Mouse (Mus musculus): Measurements from ENCODE around the gene Pcdh7. TPM values are rescaled to one million over a fixed set of nuclear protein-coding genes. Genes with fewer than 3 reads are reported as not detected.

Pcdh7 gene
- polyA plus RNA-seq, 1 experiment from 2014 or later = 3.8 TPM

DNA sequence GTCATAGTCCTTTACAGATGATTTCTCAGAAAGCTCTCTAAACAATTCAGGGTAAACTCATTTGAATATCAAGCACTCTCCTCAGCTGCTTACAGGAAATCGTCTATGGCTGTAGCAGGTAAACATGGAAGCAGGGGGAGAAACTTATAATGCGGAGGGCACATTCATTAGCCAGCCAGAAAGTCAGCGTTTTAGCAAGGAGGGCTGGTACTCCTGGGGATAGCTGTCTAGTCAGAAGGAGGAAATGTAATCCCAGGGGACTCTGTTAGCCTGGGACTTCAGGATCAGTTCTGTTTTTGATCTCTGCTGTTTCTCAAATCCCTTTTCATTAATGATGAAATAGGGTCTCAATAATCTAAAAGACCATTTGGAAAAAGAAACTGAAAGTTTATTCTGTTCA is 47.6 kb downstream of the Pcdh7 start:
- Histone ChIP-seq H3K27me3 (replicated peaks; ENCODE audit: control insufficient read depth, insufficient read depth, low read length) (no peaks in the 10 kb centered on the region), H3K9ac (ENCODE audit: low read depth, low read length) (no peak overlapping the region), H3K4me1 (ENCODE audit: control insufficient read depth, insufficient read depth, low read length) (no peaks in the 10 kb centered on the region), H3K9me3 (ENCODE audit: control insufficient read depth, low read length) (no peaks in the 10 kb centered on the region), H3K27ac (ENCODE audit: low read length) (no peak overlapping the region), H3K4me3 (ENCODE audit: low read length) (no peak overlapping the region), H3K36me3 (ENCODE audit: control insufficient read depth, insufficient read depth, low read length) (no peaks in the 10 kb centered on the region), H3K4me2 (ENCODE audit: low read depth, low read length) (no peak overlapping the region)
- WGBS = 41% methylated on average over 3 of the region's 3 CpGs
- ATAC-seq = no peak

DNA sequence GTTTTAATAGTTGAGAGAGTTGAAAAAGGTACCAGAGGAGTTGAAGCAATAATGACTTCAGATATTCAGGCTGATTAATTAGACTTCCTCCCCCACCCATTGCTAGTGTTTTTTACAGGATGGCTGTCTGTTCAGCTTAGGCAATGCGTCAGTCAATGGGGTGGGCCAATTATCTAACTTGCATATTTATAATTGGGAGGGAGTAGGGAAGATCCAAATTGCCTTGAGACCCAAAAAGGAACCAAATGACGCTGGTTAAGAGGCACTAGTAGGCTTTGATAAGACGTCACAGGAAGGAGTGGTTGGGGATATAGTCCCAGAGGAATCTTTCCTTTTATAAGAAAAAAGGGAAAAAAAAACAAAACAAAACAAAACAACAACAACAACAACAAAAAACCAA is 49.6 kb downstream of the Pcdh7 start:
- Histone ChIP-seq H3K4me3 (ENCODE audit: low read length) (no peak overlapping the region), H3K27ac (ENCODE audit: low read length) (no peak overlapping the region), H3K9me3 (ENCODE audit: control insufficient read depth, low read length) (no peaks in the 10 kb centered on the region), H3K27me3 (replicated peaks; ENCODE audit: control insufficient read depth, insufficient read depth, low read length) (no peaks in the 10 kb centered on the region), H3K4me1 (ENCODE audit: control insufficient read depth, insufficient read depth, low read length) (no peaks in the 10 kb centered on the region), H3K9ac (ENCODE audit: low read depth, low read length) (no peak overlapping the region), H3K36me3 (ENCODE audit: control insufficient read depth, insufficient read depth, low read length) (no peaks in the 10 kb centered on the region), H3K4me2 (ENCODE audit: low read depth, low read length) (no peak overlapping the region)
- ATAC-seq = no peak
- 77% methylated on average over 3 of the region's 3 CpGs for WGBS

DNA sequence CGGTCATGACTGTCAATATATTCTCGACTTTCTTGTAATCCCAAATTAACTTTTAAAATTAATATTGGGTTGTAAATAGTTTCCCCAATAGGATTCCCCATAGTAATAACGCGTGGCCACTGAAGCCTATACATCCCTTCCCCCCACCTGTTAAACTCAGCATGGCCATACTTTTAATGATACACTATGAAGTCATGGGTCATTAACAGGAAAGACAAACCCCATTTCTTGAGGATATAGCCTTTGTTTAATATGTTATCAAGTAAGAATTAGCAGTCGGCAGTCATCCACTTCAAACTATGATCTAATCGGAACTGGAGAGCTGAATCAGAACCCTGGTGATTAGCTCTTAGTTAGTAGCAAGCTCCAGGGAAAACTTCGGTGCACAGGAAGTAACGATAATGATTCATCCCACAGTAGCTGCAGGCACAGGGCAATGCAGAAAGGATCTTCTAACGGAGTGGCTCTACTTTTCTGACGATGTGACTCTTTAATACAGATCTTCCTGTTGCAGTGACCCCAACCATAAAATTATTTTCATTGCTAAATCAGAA is 50.8 kb downstream of the Pcdh7 start:
- no peak overlapping the region for H3K4me2 ChIP-seq (ENCODE audit: low read depth, low read length)
- H3K9ac ChIP-seq (ENCODE audit: low read depth, low read length) = no peak overlapping the region
- no peak for ATAC-seq
- H3K36me3 ChIP-seq (ENCODE audit: control insufficient read depth, insufficient read depth, low read length) = no peaks in the 10 kb centered on the region
- H3K9me3 ChIP-seq (ENCODE audit: control insufficient read depth, low read length) = no peaks in the 10 kb centered on the region
- 74% methylated on average over 10 of the region's 10 CpGs for WGBS
- no peak overlapping the region for H3K4me3 ChIP-seq (ENCODE audit: low read length)
- H3K27me3 ChIP-seq (replicated peaks; ENCODE audit: control insufficient read depth, insufficient read depth, low read length) = no peaks in the 10 kb centered on the region
- H3K27ac ChIP-seq (ENCODE audit: low read length) = no peak overlapping the region
- H3K4me1 ChIP-seq (ENCODE audit: control insufficient read depth, insufficient read depth, low read length) = no peaks in the 10 kb centered on the region

DNA sequence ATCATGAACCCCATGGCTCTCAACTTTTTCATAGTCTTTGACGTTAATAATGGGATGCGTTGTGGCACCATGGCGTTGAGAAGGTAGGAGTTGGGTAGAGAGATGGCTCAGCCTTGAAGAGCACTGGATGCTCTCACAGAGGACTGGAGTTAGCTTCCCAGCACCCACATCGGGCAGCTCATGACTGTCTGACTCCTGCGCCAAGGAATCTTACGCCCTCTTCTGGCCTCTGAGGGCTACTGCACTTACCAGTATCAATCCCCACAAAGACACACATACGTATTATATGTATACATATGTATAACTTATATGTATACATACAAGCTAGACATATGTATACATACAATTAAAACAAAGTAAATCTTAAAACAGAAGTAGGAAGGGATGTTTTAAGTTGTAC is 51.9 kb downstream of the Pcdh7 start:
- H3K4me3 ChIP-seq (ENCODE audit: low read length) = no peak overlapping the region
- no peak overlapping the region for H3K9ac ChIP-seq (ENCODE audit: low read depth, low read length)
- no peak overlapping the region for H3K4me2 ChIP-seq (ENCODE audit: low read depth, low read length)
- WGBS = 93% methylated on average over 7 of the region's 7 CpGs
- ATAC-seq = no peak
- no peak overlapping the region for H3K27ac ChIP-seq (ENCODE audit: low read length)
- H3K36me3 ChIP-seq (ENCODE audit: control insufficient read depth, insufficient read depth, low read length) = no peaks in the 10 kb centered on the region
- H3K9me3 ChIP-seq (ENCODE audit: control insufficient read depth, low read length) = no peaks in the 10 kb centered on the region
- no peaks in the 10 kb centered on the region for H3K27me3 ChIP-seq (replicated peaks; ENCODE audit: control insufficient read depth, insufficient read depth, low read length)
- no peaks in the 10 kb centered on the region for H3K4me1 ChIP-seq (ENCODE audit: control insufficient read depth, insufficient read depth, low read length)

DNA sequence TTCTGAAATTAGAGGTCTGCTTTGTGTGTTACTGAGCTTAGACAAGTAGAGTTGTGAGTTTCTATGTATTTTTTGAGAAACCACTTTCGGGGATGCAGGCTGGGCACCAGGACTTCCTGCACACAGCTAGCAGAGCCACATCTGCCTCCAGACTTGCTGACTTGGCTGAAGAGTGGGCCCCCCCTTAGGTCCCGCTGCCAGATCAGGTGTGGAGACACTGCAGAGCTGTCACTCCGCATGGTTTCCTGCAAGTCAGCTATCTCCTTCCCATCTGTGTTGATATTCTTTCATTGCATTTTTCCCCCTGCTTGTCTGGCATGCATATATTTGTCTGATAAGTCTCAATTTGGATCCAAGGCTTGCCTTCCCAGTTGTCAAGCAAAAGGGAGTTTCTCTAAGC is 52.6 kb downstream of the Pcdh7 start:
- H3K9me3 ChIP-seq (ENCODE audit: control insufficient read depth, low read length) = no peaks in the 10 kb centered on the region
- no peaks in the 10 kb centered on the region for H3K36me3 ChIP-seq (ENCODE audit: control insufficient read depth, insufficient read depth, low read length)
- no peaks in the 10 kb centered on the region for H3K27me3 ChIP-seq (replicated peaks; ENCODE audit: control insufficient read depth, insufficient read depth, low read length)
- H3K4me2 ChIP-seq (ENCODE audit: low read depth, low read length) = no peak overlapping the region
- H3K27ac ChIP-seq (ENCODE audit: low read length) = no peak overlapping the region
- ATAC-seq = no peak
- no peak overlapping the region for H3K9ac ChIP-seq (ENCODE audit: low read depth, low read length)
- H3K4me3 ChIP-seq (ENCODE audit: low read length) = no peak overlapping the region
- 68% methylated on average over 3 of the region's 3 CpGs for WGBS
- H3K4me1 ChIP-seq (ENCODE audit: control insufficient read depth, insufficient read depth, low read length) = no peaks in the 10 kb centered on the region

DNA sequence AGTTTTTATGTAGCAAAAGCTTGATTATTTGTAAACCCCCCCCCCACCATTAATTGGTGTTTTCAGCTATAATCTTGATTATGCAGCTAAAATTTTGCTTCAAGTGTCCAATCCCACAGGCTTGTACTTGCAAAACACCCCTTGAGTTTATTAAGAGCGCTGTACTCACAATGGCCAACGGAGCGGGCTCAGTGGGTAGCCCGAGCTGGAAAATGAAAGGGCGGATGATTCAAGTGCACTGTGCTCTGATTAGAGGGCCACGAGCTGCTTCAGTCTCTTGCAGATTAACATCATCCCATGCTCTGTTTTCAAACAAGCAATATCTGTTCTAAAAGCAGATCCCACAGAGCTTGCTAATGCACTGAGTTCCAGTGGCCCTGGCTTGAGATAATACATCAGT is 53.4 kb downstream of the Pcdh7 start:
- Histone ChIP-seq H3K27ac (ENCODE audit: low read length) (no peak overlapping the region), H3K27me3 (replicated peaks; ENCODE audit: control insufficient read depth, insufficient read depth, low read length) (no peaks in the 10 kb centered on the region), H3K9ac (ENCODE audit: low read depth, low read length) (no peak overlapping the region), H3K4me1 (ENCODE audit: control insufficient read depth, insufficient read depth, low read length) (no peaks in the 10 kb centered on the region), H3K9me3 (ENCODE audit: control insufficient read depth, low read length) (no peaks in the 10 kb centered on the region), H3K4me2 (ENCODE audit: low read depth, low read length) (no peak overlapping the region), H3K36me3 (ENCODE audit: control insufficient read depth, insufficient read depth, low read length) (no peaks in the 10 kb centered on the region), H3K4me3 (ENCODE audit: low read length) (no peak overlapping the region)
- ATAC-seq = no peak
- WGBS = 83% methylated on average over 6 of the region's 6 CpGs

DNA sequence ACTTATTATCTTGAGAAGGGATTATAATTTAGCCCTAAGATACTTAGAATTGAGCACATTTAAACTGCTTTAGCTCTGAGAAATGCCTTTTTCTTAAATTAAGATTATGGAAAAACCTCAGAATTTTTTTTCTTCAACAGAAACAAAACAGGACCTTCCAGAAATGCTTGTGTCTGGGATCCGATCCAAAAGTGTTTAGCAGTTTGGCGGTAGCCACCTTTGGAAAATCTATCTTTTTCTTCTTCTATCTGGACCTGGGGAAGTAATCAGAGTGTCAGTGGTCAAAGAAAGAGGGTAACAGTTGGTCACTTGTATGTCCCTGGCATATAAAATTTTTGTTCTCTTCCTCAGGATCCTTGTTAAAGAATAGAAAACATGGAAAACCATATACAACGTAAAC is 54.9 kb downstream of the Pcdh7 start:
- 66% methylated on average over 3 of the region's 3 CpGs for WGBS
- Histone ChIP-seq H3K4me3 (ENCODE audit: low read length) (no peak overlapping the region), H3K27ac (ENCODE audit: low read length) (no peak overlapping the region), H3K9me3 (ENCODE audit: control insufficient read depth, low read length) (no peaks in the 10 kb centered on the region), H3K4me1 (ENCODE audit: control insufficient read depth, insufficient read depth, low read length) (no peaks in the 10 kb centered on the region), H3K36me3 (ENCODE audit: control insufficient read depth, insufficient read depth, low read length) (no peaks in the 10 kb centered on the region), H3K27me3 (replicated peaks; ENCODE audit: control insufficient read depth, insufficient read depth, low read length) (no peaks in the 10 kb centered on the region), H3K4me2 (ENCODE audit: low read depth, low read length) (no peak overlapping the region), H3K9ac (ENCODE audit: low read depth, low read length) (no peak overlapping the region)
- ATAC-seq = no peak

DNA sequence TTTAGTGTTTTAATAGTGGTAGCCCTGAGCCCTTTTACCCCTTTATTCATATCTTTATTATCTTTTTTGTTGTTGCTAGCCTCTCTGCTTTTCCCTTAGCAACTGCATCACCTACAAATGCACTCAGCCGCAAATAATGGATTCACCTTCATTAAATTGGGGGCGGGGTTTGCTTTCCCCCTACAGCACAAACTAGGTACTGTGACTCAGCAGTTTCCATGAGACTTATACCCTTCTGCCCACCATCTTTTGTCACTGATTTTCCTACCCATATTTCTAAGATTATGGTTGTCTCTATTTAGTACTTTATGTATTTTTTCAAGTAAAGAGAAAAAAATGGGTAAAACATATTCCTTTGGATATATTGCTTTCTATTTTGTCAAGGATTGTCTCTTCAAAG is 56.7 kb downstream of the Pcdh7 start:
- 90% methylated on average over 2 of the region's 2 CpGs for WGBS

DNA sequence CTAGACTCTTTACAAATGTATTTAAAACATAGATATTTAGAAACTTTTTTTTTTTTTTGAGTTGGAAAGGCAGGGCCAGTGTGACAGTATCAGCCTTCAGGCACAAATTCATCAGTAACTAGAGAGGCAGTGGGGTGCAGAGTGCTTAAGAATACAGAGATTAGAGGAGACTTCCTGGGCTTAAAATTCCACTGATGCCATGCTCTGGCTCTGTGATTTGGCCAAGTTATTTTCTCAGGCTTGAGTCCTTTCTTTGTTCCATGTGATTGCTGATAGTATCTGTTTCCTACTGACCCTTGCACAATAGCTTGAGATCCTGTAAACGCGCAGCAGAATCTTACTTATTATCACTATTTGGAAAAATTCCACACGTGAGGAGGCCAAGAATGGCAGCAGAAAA is 60.3 kb downstream of the Pcdh7 start:
- no peaks in the 10 kb centered on the region for H3K36me3 ChIP-seq (ENCODE audit: control insufficient read depth, insufficient read depth, low read length)
- no peak overlapping the region for H3K4me3 ChIP-seq (ENCODE audit: low read length)
- WGBS = 59% methylated on average over 3 of the region's 3 CpGs
- H3K9ac ChIP-seq (ENCODE audit: low read depth, low read length) = no peak overlapping the region
- no peaks in the 10 kb centered on the region for H3K4me1 ChIP-seq (ENCODE audit: control insufficient read depth, insufficient read depth, low read length)
- no peak for ATAC-seq
- H3K9me3 ChIP-seq (ENCODE audit: control insufficient read depth, low read length) = no peaks in the 10 kb centered on the region
- no peak overlapping the region for H3K27ac ChIP-seq (ENCODE audit: low read length)
- H3K27me3 ChIP-seq (replicated peaks; ENCODE audit: control insufficient read depth, insufficient read depth, low read length) = no peaks in the 10 kb centered on the region
- no peak overlapping the region for H3K4me2 ChIP-seq (ENCODE audit: low read depth, low read length)

More for the DNA sequence above, 56.7 kb downstream of the Pcdh7 start:
- H3K9ac ChIP-seq (ENCODE audit: low read depth, low read length) = no peak overlapping the region
- H3K27ac ChIP-seq (ENCODE audit: low read length) = no peak overlapping the region
- H3K4me2 ChIP-seq (ENCODE audit: low read depth, low read length) = no peak overlapping the region
- H3K4me3 ChIP-seq (ENCODE audit: low read length) = no peak overlapping the region
- H3K36me3 ChIP-seq (ENCODE audit: control insufficient read depth, insufficient read depth, low read length) = no peaks in the 10 kb centered on the region
- no peaks in the 10 kb centered on the region for H3K9me3 ChIP-seq (ENCODE audit: control insufficient read depth, low read length)
- ATAC-seq = no peak
- no peaks in the 10 kb centered on the region for H3K27me3 ChIP-seq (replicated peaks; ENCODE audit: control insufficient read depth, insufficient read depth, low read length)
- no peaks in the 10 kb centered on the region for H3K4me1 ChIP-seq (ENCODE audit: control insufficient read depth, insufficient read depth, low read length)

DNA sequence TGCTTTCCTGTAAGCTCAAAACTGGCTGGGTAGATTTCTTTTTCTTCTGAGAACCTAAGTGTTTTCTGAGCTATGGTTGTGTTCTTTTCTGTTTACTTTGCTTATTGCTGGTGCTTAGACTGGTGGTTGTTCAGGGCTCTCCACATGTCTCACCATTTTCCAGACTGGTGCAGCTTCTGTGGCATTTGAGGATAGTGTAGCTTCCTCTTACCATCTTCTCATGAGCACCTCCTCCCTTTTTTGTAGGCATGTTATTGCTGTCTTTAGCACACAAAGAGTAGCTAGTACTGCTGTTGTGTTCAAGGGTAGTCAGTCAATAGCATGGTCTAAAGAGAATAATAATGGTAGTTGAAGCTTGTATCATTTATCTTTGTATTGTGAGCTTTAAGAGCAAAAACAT is 62.2 kb downstream of the Pcdh7 start:
- no peak for ATAC-seq
- Histone ChIP-seq H3K4me2 (ENCODE audit: low read depth, low read length) (no peak overlapping the region), H3K27ac (ENCODE audit: low read length) (no peak overlapping the region), H3K36me3 (ENCODE audit: control insufficient read depth, insufficient read depth, low read length) (no peaks in the 10 kb centered on the region), H3K4me3 (ENCODE audit: low read length) (no peak overlapping the region), H3K9me3 (ENCODE audit: control insufficient read depth, low read length) (no peaks in the 10 kb centered on the region), H3K4me1 (ENCODE audit: control insufficient read depth, insufficient read depth, low read length) (no peaks in the 10 kb centered on the region), H3K9ac (ENCODE audit: low read depth, low read length) (no peak overlapping the region), H3K27me3 (replicated peaks; ENCODE audit: control insufficient read depth, insufficient read depth, low read length) (no peaks in the 10 kb centered on the region)
